Mouse (Mus musculus) adrenal gland, postnatal 14 days (tissue): ENCODE measurements at regions not wholly inside any gene's neighbourhood (a gene's known extent, or its start where the extent isn't known, plus 50 kb on each side); places are given as distances from the start of the nearest gene placed in this dataset.

ENCODE experiments used
- DNase-seq: peaks from one replicate; pipeline ENCODE4 v3.0.0; 2021; ENCODE audit warnings: mixed read lengths

GRCm38 (mm10) chrX:11487876-11488275 lies 160.3 kb downstream of the H2al1j start:
- no peak for DNase-seq

DNA sequence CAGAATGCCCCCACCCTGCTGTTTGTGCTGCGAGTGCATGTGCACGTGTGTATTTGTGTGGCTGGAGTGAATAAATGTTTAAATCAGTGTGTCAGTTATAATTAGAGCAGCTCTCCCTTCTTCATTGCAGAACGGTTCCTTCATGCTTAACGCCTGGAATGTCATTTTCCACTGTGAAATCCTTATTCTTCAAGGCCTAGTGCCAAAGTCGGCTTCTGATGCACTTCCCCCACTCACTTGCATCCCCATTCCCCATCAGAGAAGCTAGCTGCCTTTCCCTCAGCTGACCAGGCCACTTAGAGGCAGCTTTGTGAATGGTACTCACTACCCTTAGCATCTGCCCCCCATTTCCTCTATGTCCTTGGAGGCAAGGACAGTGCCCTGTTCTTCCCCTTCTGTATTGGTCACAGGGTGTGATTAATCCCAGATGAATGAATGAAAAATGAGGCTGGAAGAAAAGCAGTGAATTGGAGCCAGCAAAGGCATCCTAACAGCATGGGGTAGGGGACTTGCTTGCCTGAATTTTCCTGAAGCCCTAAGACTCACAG lies 162.6 kb downstream of the H2al1j start:
- no peak for DNase-seq

- DNase-seq = no peak
These were observed 163.6 kb downstream of the H2al1j start for GRCm38 (mm10) chrX:11491235-11491634.

GRCm38 (mm10) chrX:11491676-11492391 lies 164.2 kb downstream of the H2al1j start:
- no peak for DNase-seq

DNA sequence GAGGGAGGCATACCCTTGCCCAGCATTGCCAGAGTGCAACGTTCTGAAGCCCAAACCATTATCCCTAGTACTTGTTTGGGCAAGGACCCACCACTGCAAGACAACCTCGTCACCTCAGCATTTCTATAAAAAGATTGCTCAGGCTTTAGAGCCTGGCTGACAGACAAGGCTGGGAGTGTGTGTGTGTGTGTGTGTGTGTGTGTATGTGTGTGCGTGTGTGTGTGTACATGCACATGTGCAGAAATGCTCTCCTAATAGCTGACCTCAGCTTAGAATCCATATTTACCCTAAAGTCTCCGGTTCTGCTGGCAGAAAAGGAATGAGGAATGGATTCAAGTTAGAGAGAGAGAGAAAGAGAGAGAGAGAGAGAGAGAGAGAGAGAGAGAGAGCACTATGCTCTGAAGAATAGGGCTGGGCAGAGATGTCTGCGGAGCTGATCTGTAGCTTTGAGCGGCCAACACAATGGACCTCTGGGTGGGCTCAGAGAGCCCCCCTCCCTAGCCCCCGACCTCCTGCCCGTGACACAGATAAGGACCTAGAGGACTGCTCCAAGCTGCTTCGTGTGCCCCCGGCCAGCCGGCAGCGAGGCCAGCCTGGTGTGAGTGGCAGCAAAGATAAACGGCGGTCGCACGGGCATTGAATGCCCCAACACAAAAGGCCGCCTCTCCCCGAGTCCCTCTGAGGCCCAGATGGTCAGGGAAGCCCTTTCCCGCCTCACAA lies 166.1 kb downstream of the H2al1j start:
- DNase-seq = peak; percentile 24

DNA sequence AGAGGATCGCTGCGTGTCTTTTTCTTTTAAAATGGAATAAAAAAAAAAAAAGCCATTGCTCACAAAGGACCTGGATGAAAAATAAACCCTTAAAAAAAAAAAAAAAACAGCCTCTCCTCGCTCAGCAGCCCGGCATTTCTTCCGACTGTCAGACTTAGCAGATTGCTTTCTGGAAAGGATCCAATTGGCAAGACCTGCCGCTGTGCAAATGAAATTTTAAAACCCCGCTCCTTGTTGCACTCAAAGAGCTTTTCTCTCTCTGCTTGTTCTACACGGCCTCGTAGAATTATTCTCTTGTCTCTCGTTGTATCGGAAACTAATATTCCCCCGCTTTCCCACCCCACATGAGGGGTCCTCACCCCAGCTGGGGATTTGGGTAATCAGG lies 166.6 kb downstream of the H2al1j start:
- peak; percentile 14 for DNase-seq

DNA sequence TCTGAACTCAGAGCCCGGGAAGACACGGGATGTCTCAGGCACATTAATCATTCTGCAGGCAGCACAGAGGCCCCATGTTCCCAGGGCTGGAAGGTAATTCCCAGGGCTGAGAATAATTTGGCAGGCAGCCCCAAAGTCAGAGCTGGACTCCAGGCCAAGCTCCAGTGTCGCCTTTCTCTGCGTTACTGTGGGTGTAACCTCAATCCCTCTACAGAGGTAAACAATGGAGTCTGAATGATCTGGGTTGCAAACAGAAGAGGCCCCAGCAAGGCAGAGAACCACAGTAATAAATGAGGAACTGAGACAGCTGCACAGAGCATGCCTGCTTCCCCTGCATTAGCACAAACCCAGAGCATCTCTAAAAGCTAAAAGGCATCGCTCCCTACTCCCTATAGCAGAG lies 184.8 kb downstream of the H2al1j start:
- DNase-seq = peak; percentile 54

GRCm38 (mm10) chrX:11512928-11513327 lies 185.3 kb downstream of the H2al1j start:
- DNase-seq = no peak

GRCm38 (mm10) chrX:11523791-11524190 lies 196.2 kb downstream of the H2al1j start:
- DNase-seq = no peak

DNA sequence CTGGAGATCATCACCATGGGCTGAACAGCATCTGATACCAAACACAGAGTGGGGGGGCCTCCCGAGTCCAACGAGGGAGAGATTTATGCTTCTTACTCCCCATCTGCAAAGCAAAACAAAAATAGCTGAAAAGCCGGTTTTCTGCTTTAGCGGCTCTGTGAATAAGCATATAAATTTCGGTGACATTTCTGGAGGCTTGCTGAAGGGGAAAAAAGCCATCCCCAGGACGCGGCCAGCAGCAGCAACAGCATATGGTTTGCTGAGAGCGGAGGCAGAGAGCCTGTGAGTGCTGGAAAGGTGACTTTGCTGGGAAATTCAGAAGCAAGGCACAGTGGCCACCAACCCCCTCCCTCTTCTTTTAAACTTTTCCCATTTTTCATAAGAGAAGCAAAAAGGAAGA lies 197.7 kb downstream of the H2al1j start:
- no peak for DNase-seq

DNA sequence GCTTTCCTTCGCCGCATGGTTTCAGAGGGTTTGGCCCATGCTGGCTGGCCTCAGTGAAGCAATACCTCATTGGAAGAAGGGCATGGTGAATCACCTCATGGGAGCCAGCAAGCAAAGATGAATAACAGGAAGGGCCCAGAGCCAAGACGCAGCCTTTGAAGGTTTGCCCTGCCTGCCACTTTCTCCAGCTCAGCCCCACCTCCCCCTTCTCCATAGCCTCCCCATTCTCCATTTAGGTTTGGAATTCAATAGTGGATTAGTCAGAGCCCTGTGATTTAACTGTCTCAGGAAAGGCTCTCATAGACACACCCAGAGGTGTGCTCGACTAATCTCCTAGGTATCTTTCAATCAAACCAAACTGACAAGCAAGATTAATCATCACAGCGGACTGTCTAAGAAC lies 201.0 kb downstream of the H2al1j start:
- peak; percentile 73 for DNase-seq

- no peak for DNase-seq
These were observed 201.6 kb downstream of the H2al1j start for GRCm38 (mm10) chrX:11529221-11529620.

DNA sequence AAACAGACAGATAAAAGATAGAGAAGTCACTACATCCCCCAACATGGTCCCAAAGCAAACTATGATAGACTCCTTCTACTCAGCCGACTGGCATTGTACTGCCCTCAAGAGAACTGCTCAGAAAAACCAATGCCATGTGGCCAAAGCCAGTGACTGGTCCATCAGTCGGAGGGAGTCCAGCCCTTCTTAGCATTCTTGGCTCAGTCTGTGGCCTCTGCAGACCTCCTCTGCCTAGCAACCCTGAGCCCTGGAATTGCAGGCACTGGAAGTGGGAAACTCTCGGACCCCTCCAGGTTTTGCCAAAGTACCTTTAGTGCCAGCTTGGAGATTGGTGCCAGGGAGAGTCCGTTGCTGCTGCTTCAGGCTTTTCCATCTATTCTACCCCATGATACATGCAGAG lies 205.2 kb downstream of the H2al1j start:
- DNase-seq = no peak

DNA sequence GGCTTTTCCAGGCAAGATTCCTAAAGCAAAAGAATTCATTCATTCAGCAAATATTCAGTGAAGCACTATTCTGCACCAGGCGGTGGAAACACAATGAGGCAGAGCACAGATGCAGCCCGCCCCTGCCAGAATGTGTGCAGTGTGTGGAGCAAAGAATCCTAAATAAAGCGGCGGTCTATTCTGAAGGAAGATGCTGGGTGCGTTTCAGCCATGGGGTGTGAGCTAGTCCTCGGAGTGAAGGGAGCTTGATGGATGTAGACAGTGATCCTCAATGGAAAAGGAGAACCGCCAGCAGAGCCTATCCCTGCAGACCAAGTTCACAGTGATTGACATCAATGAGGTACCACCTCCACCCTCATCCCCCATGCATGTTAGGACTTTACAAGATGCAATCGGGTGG lies 206.2 kb downstream of the H2al1j start:
- DNase-seq = no peak

DNA sequence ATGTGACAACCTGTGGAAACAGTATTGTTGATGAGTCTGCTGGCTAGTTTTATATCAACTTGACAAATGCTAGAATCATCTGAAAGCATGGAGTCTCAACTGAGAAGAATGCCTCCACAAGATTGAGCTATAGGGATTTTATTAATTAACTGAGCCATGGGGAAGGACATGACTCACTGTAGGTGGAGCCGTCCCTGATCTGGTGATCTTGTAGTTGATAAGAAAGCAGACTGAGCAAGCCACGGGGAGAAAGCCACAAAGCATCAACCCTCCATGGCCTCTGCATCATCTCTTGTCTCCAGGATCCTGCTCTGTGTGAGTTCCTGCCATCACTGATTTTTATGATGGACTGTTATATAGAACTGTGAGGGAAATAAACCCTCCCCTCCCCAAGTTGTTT lies 213.4 kb downstream of the H2al1j start:
- DNase-seq = no peak

DNA sequence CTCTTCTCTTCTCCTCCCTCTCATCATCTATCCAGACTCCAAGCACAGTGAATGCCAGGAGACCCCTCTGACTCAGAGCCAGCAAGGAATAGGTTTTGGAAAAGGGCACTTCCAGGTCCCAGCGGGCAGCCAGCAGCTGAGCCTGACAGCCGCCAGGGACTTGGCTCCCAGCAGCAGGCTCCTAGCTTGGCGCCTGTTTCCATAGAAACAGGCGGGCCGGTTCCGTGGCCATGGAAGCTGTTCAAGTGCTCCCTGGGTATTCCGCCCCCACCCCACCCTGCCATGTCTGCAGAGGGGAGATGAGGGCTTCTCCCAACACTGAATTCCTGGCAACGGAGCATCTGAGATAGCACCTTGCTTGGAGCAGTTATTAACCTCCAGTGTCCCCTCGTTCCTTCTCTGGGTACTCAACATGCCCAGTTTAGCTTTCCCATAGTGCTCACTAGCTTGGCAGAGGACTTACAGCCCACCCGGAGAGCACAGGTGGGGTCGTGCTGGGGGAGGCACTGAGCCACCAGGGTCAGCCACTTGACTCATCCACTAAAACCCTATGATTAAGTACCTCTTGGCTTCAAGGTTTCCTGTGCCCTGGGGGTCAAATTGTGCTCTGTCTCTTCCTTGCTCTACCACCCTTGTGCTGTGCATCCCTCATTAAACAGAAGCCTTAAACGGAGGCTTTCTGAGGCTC lies 222.7 kb downstream of the H2al1j start:
- DNase-seq = peak; percentile 33

DNA sequence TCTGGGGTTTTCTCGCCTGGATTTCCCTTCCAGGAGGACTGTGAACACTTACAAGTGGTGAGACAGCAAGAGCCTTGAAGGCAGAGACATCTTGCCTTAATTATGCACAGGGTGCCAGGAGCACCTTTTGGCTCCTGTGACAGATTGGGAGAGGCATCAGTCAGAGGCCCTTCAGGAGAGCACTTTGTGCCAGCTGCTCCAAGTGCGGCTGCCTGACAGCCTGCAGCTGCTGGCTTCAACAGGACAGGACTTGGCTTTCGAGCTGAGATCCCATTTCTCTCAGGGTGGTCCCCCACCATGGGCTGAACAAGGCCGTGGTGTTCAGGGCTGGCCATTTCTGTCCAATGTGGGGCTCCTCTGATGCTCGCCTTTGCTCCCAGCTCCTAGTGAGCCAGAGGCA lies 224.6 kb downstream of the H2al1j start:
- DNase-seq = no peak

- DNase-seq = peak; percentile 23
These were observed 227.5 kb downstream of the H2al1j start for GRCm38 (mm10) chrX:11555035-11555570.

- no peak for DNase-seq
These were observed 230.6 kb downstream of the H2al1j start for GRCm38 (mm10) chrX:11558260-11558659.

DNA sequence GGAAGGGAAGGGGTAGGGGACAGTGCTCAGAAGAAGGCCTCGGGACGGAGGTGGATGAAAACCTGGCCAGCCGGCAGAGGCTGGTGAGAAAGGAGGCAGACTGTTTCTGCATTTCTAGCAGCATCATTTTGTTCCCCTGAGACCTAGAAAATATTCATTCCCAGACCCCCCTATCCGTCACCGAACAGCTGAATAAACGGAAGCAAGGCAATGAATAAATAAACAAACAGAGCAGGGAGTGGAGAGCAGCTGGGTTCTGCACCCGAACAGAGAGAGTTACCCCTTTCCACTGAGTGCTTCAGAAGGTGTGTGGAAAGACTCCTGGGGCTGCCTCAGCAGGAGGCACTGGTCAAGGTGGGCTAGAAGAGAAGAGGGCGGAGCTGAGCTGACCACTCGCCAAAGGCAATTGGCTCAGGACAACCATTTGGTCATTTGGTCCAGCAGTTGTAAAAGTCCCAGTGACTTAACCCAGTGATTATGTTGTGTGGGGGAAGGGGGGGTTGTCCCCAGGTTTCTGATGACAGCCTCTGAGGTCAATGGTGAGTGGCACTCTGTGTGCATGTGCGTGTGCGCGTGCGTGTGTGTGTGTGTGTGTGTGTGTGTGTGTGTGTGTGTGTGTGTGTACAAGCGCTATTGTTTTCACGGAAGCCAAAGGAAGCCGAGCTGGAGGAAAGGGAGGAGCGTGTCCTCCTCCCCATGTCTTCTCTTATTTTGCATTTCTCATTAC lies 233.1 kb downstream of the H2al1j start:
- no peak for DNase-seq

GRCm38 (mm10) chrX:11565888-11566287 lies 238.3 kb downstream of the H2al1j start:
- no peak for DNase-seq

DNA sequence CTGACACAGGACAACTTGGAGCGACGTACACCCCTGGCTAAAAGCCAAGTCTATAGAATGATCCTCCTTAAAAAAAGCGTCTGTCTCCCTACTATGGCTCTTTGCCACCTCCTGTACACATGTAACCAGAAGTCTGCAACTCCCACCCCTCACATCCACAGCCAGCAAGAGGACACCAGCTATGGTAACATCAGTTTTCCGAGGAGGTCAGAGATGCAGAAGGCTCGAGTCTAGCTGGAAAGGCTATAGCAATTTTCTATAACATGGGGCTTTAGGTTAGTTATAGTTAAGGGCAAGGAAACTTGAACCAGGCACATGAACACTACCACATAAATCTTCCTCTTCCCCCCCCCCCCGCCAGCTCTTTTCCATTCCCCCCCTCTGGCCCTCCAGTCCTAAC lies 240.2 kb downstream of the H2al1j start:
- DNase-seq = no peak
